Mouse (Mus musculus) liver, embryonic 16.5 days (tissue): ENCODE measurements around the gene Flot1. TPM values are rescaled to one million over a fixed set of nuclear protein-coding genes. Genes with fewer than 3 reads are reported as not detected.
A peak's percentile ranks its signal among the peaks of the same experiment; 100 is the strongest.

Experiments used
- ATAC-seq: fragments of 200-750 bp; cut with Nextera tagmentation; 2 replicates; pipeline ENCODE4 v1.8.0; 2017; ENCODE audit warnings: low read depth, mild to moderate bottlenecking, moderate number of reproducible peaks, moderate library complexity
- H3K27ac ChIP-seq: fragments of 300-500 bp; sonication (generic); 2 replicates; pipeline ENCODE4 v1.5.1; 2014; ENCODE audit warnings: mild to moderate bottlenecking, low read length
- H3K27me3 ChIP-seq: fragments of 300-500 bp; sonication (generic); 2 replicates; pipeline ENCODE4 v1.6.1; 2014; ENCODE audit warnings: low read depth, low read length, mixed read lengths; ENCODE audit not compliant: control insufficient read depth, insufficient read depth
- H3K36me3 ChIP-seq: fragments of 300-500 bp; sonication (generic); 2 replicates; pipeline ENCODE4 v1.6.1; 2014; ENCODE audit warnings: mild to moderate bottlenecking; ENCODE audit not compliant: control insufficient read depth, insufficient read depth
- H3K4me1 ChIP-seq: fragments of 300-500 bp; sonication (generic); 2 replicates; pipeline ENCODE4 v1.6.1; 2014; ENCODE audit warnings: low read depth, low read length, mixed read lengths; ENCODE audit not compliant: control insufficient read depth
- H3K4me2 ChIP-seq: fragments of 300-500 bp; sonication (generic); 2 replicates; pipeline ENCODE4 v1.6.1; 2014; ENCODE audit warnings: low read depth, low read length, mixed read lengths
- H3K4me3 ChIP-seq: fragments of 300-500 bp; sonication (generic); 2 replicates; pipeline ENCODE4 v1.5.1; 2014; ENCODE audit warnings: low read depth, mild to moderate bottlenecking, low read length
- H3K9ac ChIP-seq: fragments of 300-500 bp; sonication (generic); 2 replicates; pipeline ENCODE4 v1.6.1; 2014; ENCODE audit warnings: low read depth, low read length
- H3K9me3 ChIP-seq: fragments of 300-500 bp; sonication (generic); replicated peaks from 2 replicates; pipeline ENCODE4 v1.6.1; 2016; ENCODE audit warnings: low read length; ENCODE audit not compliant: control insufficient read depth
- WGBS: fragments of 180-500 bp; shearing (Covaris S2); extraction: QIAGEN DNeasy Blood & Tissue Kit; methylation state at CpG from one replicate; pipeline ENCODE4 v1.1.7; 2014; ENCODE audit not compliant: insufficient replicate concordance; 5-methylcytosine and 5-hydroxymethylcytosine counted together
- polyA plus RNA-seq: library from polyadenylated mRNA; unstranded; fragments of >200 nt; fragmentation: Nextera tagmentation; extraction: Ambion mirVana; gene quantifications from 2 replicates; pipeline ENCODE4 v1.2.1, GENCODE M21; 2015

Gene Flot1
- polyA plus RNA-seq, 1 experiment from 2014 or later = 32.7 TPM

GRCm38 (mm10) chr17:35865481-35866280 lies 42.7 kb downstream of the Flot1 start, which contains the start of gene Ppp1r18:
Gene Ppp1r18, plus strand, starts transcription at chr17:35865593.
- H3K27me3 ChIP-seq = peaks cover 61% of the 10 kb centered on the region
- H3K36me3 ChIP-seq = no peaks in the 10 kb centered on the region
- H3K27ac ChIP-seq = peak within 1 kb of the TSS; percentile 78
- H3K9ac ChIP-seq = peak within 1 kb of the TSS; percentile 52
- no peak for ATAC-seq
- under 1% methylated on average over 45 of the region's 48 CpGs for WGBS
- peaks cover 29% of the 10 kb centered on the region for H3K4me1 ChIP-seq
- H3K4me3 ChIP-seq = peak within 1 kb of the TSS; percentile 57
- H3K4me2 ChIP-seq = peak within 1 kb of the TSS; percentile 79
- no peaks in the 10 kb centered on the region for H3K9me3 ChIP-seq

- Histone ChIP-seq H3K27ac (peak overlapping the region; percentile 78), H3K9me3 (peaks cover 2% of the 10 kb centered on the region; the same call in 1 of the 2 replicates), H3K36me3 (peaks cover 3% of the 10 kb centered on the region; the same call in 1 of the 2 replicates), H3K4me3 (peak overlapping the region; percentile 57), H3K9ac (peak overlapping the region; percentile 52), H3K4me1 (peaks cover 27% of the 10 kb centered on the region), H3K27me3 (peaks cover 62% of the 10 kb centered on the region), H3K4me2 (peak overlapping the region; percentile 79)
- WGBS = 0% methylated on average over 37 of the region's 38 CpGs
- peak; percentile 10; the same call in 1 of the 2 replicates for ATAC-seq
These were observed 43.3 kb downstream of the Flot1 start for GRCm38 (mm10) chr17:35866281-35866831.

- H3K4me2 ChIP-seq = peak overlapping the region; percentile 79
- ATAC-seq = no peak
- peaks cover 62% of the 10 kb centered on the region for H3K27me3 ChIP-seq
- peak overlapping the region; percentile 57 for H3K4me3 ChIP-seq
- peaks cover 24% of the 10 kb centered on the region for H3K4me1 ChIP-seq
- H3K36me3 ChIP-seq = peaks cover 3% of the 10 kb centered on the region; the same call in 1 of the 2 replicates
- H3K27ac ChIP-seq = peak overlapping the region; percentile 78
- peak overlapping the region; percentile 52 for H3K9ac ChIP-seq
- WGBS = 5% methylated on average over 26 of the region's 26 CpGs
- H3K9me3 ChIP-seq = peaks cover 2% of the 10 kb centered on the region; the same call in 1 of the 2 replicates
These were observed 44.2 kb downstream of the Flot1 start for GRCm38 (mm10) chr17:35866911-35867890.

GRCm38 (mm10) chr17:35868165-35868820 lies 45.3 kb downstream of the Flot1 start:
- Histone ChIP-seq H3K4me2 (peak overlapping the region; percentile 42), H3K4me3 (peak overlapping the region; percentile 57), H3K36me3 (peaks cover 3% of the 10 kb centered on the region; the same call in 1 of the 2 replicates), H3K27me3 (peaks cover 62% of the 10 kb centered on the region), H3K9me3 (peaks cover 2% of the 10 kb centered on the region; the same call in 1 of the 2 replicates), H3K4me1 (peaks cover 28% of the 10 kb centered on the region), H3K9ac (peak overlapping the region; percentile 54), H3K27ac (peak overlapping the region; percentile 78)
- WGBS = 11% methylated on average over 17 of the region's 17 CpGs
- ATAC-seq = no peak

GRCm38 (mm10) chr17:35868961-35869345 lies 45.9 kb downstream of the Flot1 start:
- H3K9ac ChIP-seq = peak overlapping the region; percentile 54
- H3K27ac ChIP-seq = peak overlapping the region; percentile 78
- peak overlapping the region; percentile 42 for H3K4me2 ChIP-seq
- peaks cover 2% of the 10 kb centered on the region; the same call in 1 of the 2 replicates for H3K9me3 ChIP-seq
- H3K27me3 ChIP-seq = peaks cover 62% of the 10 kb centered on the region
- H3K4me1 ChIP-seq = peaks cover 35% of the 10 kb centered on the region
- peak overlapping the region; percentile 57 for H3K4me3 ChIP-seq
- peaks cover 3% of the 10 kb centered on the region; the same call in 1 of the 2 replicates for H3K36me3 ChIP-seq
- WGBS = 3% methylated on average over 7 of the region's 7 CpGs
- ATAC-seq = no peak

GRCm38 (mm10) chr17:35869346-35870067 lies 46.5 kb downstream of the Flot1 start:
- H3K9me3 ChIP-seq = peaks cover 2% of the 10 kb centered on the region; the same call in 1 of the 2 replicates
- peak overlapping the region; percentile 42 for H3K4me2 ChIP-seq
- peak; percentile 68 for ATAC-seq
- H3K36me3 ChIP-seq = peaks cover 3% of the 10 kb centered on the region; the same call in 1 of the 2 replicates
- peak overlapping the region; percentile 54 for H3K9ac ChIP-seq
- H3K4me1 ChIP-seq = peaks cover 40% of the 10 kb centered on the region
- H3K4me3 ChIP-seq = peak overlapping the region; percentile 57
- peak overlapping the region; percentile 78 for H3K27ac ChIP-seq
- peaks cover 56% of the 10 kb centered on the region for H3K27me3 ChIP-seq
- WGBS = 8% methylated on average over 7 of the region's 7 CpGs

- peaks cover 48% of the 10 kb centered on the region for H3K27me3 ChIP-seq
- H3K27ac ChIP-seq = peak overlapping the region; percentile 78
- peak overlapping the region; percentile 57 for H3K4me3 ChIP-seq
- no peak overlapping the region for H3K9ac ChIP-seq
- H3K4me2 ChIP-seq = peak overlapping the region; percentile 42
- 19% methylated on average over 9 of the region's 9 CpGs for WGBS
- H3K36me3 ChIP-seq = peaks cover 3% of the 10 kb centered on the region; the same call in 1 of the 2 replicates
- peak; percentile 20 for ATAC-seq
- peaks cover 39% of the 10 kb centered on the region for H3K4me1 ChIP-seq
- H3K9me3 ChIP-seq = peaks cover 2% of the 10 kb centered on the region; the same call in 1 of the 2 replicates
These were observed 47.3 kb downstream of the Flot1 start for GRCm38 (mm10) chr17:35870151-35870883.
